In the genomic region with DNA sequence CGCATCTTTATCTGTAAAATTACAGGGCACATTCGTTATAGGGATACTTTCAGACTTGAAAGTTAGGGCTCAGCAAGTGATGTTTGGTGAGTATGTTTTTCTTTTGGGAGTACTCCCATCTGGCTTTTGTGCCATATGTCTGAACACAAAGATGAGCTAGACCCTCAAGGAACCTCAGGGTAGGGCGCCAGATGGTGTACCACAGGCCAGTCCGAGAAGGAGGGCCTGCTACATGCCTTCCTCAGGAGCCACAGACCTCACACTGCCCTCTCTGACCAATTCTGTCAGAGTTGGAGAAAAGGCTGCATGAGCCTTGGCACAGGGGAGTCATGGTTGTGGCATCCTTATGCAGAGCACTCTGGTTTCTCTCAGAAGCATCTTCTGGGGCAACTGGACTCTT, we compare ENCODE assay signal across 26 mouse cellular contexts.
"Had no signal": no experiment of that assay in that cellular context is flagged by ENCODE, and none has a peak within 500 bp of the region (broad histone marks: within the 10 kb centered on the region; RNA-seq: fewer than 3 reads in every experiment).

No protein-coding gene starts in this region.

- H3K9ac ChIP-seq: heart, embryonic 12.5 days; hindbrain, embryonic 12.5 days; hindbrain, embryonic 14.5 days; intestine, embryonic 15.5 days; limb, embryonic 13.5 days; limb, embryonic 15.5 days; liver, embryonic 12.5 days; liver, embryonic 14.5 days had no signal

- H3K36me3 ChIP-seq: intestine, embryonic 15.5 days had no signal

- ATAC-seq: hindbrain, embryonic 16.5 days; inflammation-experienced regulatory T-cells, adult 6 months; intestine, embryonic 15.5 days; intestine, postnatal 0 days; liver, embryonic 12.5 days had no signal

- H3K4me3 ChIP-seq: gastrocnemius, adult 2 months; heart, embryonic 10.5 days; heart, embryonic 12.5 days; hindbrain, embryonic 10.5 days; hindbrain, embryonic 12.5 days; intestine, embryonic 15.5 days; layer of hippocampus, adult 2 months; limb, embryonic 13.5 days; limb, embryonic 15.5 days; liver, embryonic 12.5 days had no signal

- H3K27me3 ChIP-seq: heart, embryonic 12.5 days; hindbrain, embryonic 12.5 days; intestine, embryonic 15.5 days; limb, embryonic 13.5 days; limb, embryonic 15.5 days; liver, embryonic 12.5 days had no signal

- H3K27ac ChIP-seq: gastrocnemius, adult 2 months; heart, embryonic 10.5 days; hindbrain, embryonic 10.5 days; hindbrain, embryonic 12.5 days; hindbrain, embryonic 14.5 days; intestine, embryonic 15.5 days; layer of hippocampus, adult 2 months; limb, embryonic 13.5 days; limb, embryonic 15.5 days; liver, embryonic 12.5 days; liver, embryonic 14.5 days had no signal

- DNase-seq: gastrocnemius, adult 2 months; gastrocnemius, postnatal 10 days; gastrocnemius, postnatal 25 days; heart, adult 18-20 months; heart, postnatal 10 days; heart, postnatal 4 days; kidney, adult 18-20 months; kidney, adult 8-10 months; kidney, postnatal 10 days; kidney, postnatal 25 days; kidney, postnatal 4 days; layer of hippocampus, postnatal 36 days had no signal

- H3K4me1 ChIP-seq: hindbrain, embryonic 10.5 days; hindbrain, embryonic 12.5 days; intestine, embryonic 15.5 days; limb, embryonic 13.5 days; limb, embryonic 15.5 days; liver, embryonic 12.5 days had no signal

- H3K9me3 ChIP-seq: heart, embryonic 10.5 days; heart, embryonic 12.5 days; hindbrain, embryonic 10.5 days; hindbrain, embryonic 12.5 days; intestine, embryonic 15.5 days; limb, embryonic 13.5 days; limb, embryonic 15.5 days; liver, embryonic 12.5 days had no signal

- H3K4me2 ChIP-seq: heart, embryonic 12.5 days; hindbrain, embryonic 12.5 days; hindbrain, embryonic 14.5 days; intestine, embryonic 15.5 days; limb, embryonic 13.5 days; limb, embryonic 15.5 days; liver, embryonic 12.5 days had no signal
